Mouse (Mus musculus) myocyte (in vitro differentiated cells): ENCODE measurements around the gene Tmem175. TPM values are rescaled to one million over a fixed set of nuclear protein-coding genes. Genes with fewer than 3 reads are reported as not detected.

Source experiments
- H3K27me3 ChIP-seq: one replicate; pipeline ENCODE4 v1.6.1; 2011; ENCODE audit not compliant: control insufficient read depth, insufficient read depth, insufficient read length
- H3K36me3 ChIP-seq: one replicate; pipeline ENCODE4 v1.6.1; 2011; ENCODE audit not compliant: control insufficient read depth, insufficient read depth
- H3K4me2 ChIP-seq: one replicate; pipeline ENCODE4 v1.6.1; 2011; ENCODE audit warnings: low read depth, control low read depth
- H3K4me3 ChIP-seq: one replicate; pipeline ENCODE4 v1.5.1; 2011; ENCODE audit warnings: mild to moderate bottlenecking, control low read depth, moderate library complexity
- H3K79me2 ChIP-seq: one replicate; pipeline ENCODE4 v1.6.1; 2011; ENCODE audit not compliant: control insufficient read depth, insufficient read depth
- H3ac ChIP-seq: one replicate; pipeline ENCODE4 v1.6.1; 2011; ENCODE audit not compliant: control insufficient read depth, insufficient read length
- CEBPB ChIP-seq: IDR thresholded peaks from 2 replicates; pipeline ENCODE4 v1.6.1; 2011; ENCODE audit warnings: mild to moderate bottlenecking, moderate library complexity; ENCODE audit not compliant: poor library complexity, insufficient read depth, severe bottlenecking
- E2F4 ChIP-seq: IDR thresholded peaks from one replicate; pipeline ENCODE4 v1.6.1; 2011; ENCODE audit warnings: mild to moderate bottlenecking, control low read depth, moderate library complexity; ENCODE audit not compliant: insufficient read depth
- MAX ChIP-seq: IDR thresholded peaks from one replicate; pipeline ENCODE4 v1.6.1; 2011; ENCODE audit warnings: low read depth, mild to moderate bottlenecking, control low read depth
- MYOD1 ChIP-seq, 3 experiments: IDR thresholded peaks; one replicate each; pipeline ENCODE4 v1.6.1; 2011; ENCODE audit warnings: control low read depth in 2 of 3, low read depth in 2 of 3, mild to moderate bottlenecking in 2 of 3, moderate library complexity in 1 of 3; ENCODE audit not compliant: insufficient read length in 2 of 3, control insufficient read depth in 1 of 3
- MYOG ChIP-seq, 3 experiments: IDR thresholded peaks; one replicate each; pipeline ENCODE4 v1.6.1; 2011; ENCODE audit warnings: control low read depth in 2 of 3, low read depth in 2 of 3, mild to moderate bottlenecking in 2 of 3; ENCODE audit not compliant: insufficient read length in 2 of 3, control insufficient read depth in 1 of 3, insufficient read depth in 1 of 3
- POLR2A ChIP-seq: IDR thresholded peaks from one replicate; pipeline ENCODE4 v1.6.1; 2011; ENCODE audit warnings: low read depth, mild to moderate bottlenecking, control low read depth, moderate library complexity; ENCODE audit not compliant: insufficient read length
- POLR2AphosphoS2 ChIP-seq: IDR thresholded peaks from one replicate; pipeline ENCODE4 v1.6.1; 2011; ENCODE audit warnings: low read depth, control low read depth; ENCODE audit not compliant: insufficient read length
- REST ChIP-seq: IDR thresholded peaks from one replicate; pipeline ENCODE4 v1.6.1; 2011; ENCODE audit warnings: mild to moderate bottlenecking, control low read depth, moderate library complexity; ENCODE audit not compliant: insufficient read depth, insufficient read length
- SRF ChIP-seq: IDR thresholded peaks from one replicate; pipeline ENCODE4 v1.6.1; 2011; ENCODE audit warnings: low read depth; ENCODE audit not compliant: control insufficient read depth, insufficient read length
- TCF12 ChIP-seq: IDR thresholded peaks from one replicate; pipeline ENCODE4 v1.6.1; 2011; ENCODE audit warnings: mild to moderate bottlenecking, control low read depth; ENCODE audit not compliant: poor library complexity, insufficient read depth, severe bottlenecking
- TCF3 ChIP-seq: IDR thresholded peaks from one replicate; pipeline ENCODE4 v1.6.1; 2011; ENCODE audit warnings: low read depth, control low read depth; ENCODE audit not compliant: insufficient read length
- USF1 ChIP-seq: IDR thresholded peaks from one replicate; pipeline ENCODE4 v1.6.1; 2011; ENCODE audit warnings: low read depth, mild to moderate bottlenecking, control low read depth, moderate library complexity
- polyA plus RNA-seq: library from polyadenylated mRNA; unstranded; fragments of >200 nt; fragmentation: generic; extraction: Trizol; gene quantifications from one replicate; pipeline ENCODE4 v1.2.1, GENCODE M21; 2012; ENCODE audit warnings: missing spikeins

Tmem175 gene
- polyA plus RNA-seq, 1 experiment = 15.1 TPM

GRCm38 (mm10) chr5:108667370-108667769 is 37.8 kb downstream of the Tmem175 start:
- no peak overlapping the region for H3ac ChIP-seq
- no peak overlapping the region for H3K4me2 ChIP-seq
- no peaks in the 10 kb centered on the region for H3K27me3 ChIP-seq
- H3K36me3 ChIP-seq = no peaks in the 10 kb centered on the region
- TF ChIP-seq CEBPB (no peak), USF1 (no peak), TCF12 (no peak), MYOG (IDR thresholded peaks at IDR 0.05; ENCODE audit: control insufficient read depth in 1 of 3, insufficient read depth in 1 of 3, insufficient read length in 2 of 3, low read depth in 2 of 3) (no peak), MYOD1 (IDR thresholded peaks at IDR 0.05; ENCODE audit: control insufficient read depth in 1 of 3, insufficient read length in 2 of 3, low read depth in 2 of 3) (no peak), REST (no peak), E2F4 (no peak), POLR2AphosphoS2 (no peak), SRF (no peak), TCF3 (no peak), POLR2A (no peak), MAX (no peak)
- H3K4me3 ChIP-seq = no peak overlapping the region
- no peaks in the 10 kb centered on the region for H3K79me2 ChIP-seq

DNA sequence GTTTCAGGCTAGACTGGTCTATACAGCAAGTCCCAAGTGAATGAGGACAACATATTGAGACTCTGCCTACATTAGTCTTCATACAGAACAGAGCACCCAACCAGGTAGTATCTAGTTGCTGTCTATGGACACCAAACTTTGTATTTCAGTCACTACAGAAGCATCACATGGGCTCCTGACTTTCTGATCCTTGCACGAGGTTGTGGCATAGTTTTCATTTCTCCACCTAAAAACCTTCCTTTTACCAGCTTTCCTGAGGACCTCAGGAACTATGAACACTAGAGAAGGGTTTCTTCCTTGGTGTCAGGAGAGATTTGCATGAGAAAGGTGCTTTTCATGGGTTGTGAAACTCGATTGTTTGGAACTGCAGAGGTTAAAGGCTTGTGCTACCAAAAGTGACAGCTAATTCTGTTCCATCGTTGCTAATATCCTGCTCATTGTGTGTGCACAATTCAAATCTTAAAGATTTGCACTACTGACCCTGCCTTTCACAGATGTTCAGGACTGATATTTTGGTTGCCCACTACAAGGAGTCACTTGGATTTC is 38.9 kb downstream of the Tmem175 start:
- H3K4me3 ChIP-seq = peak overlapping the region; percentile 39
- peak overlapping the region; percentile 18 for H3ac ChIP-seq
- H3K36me3 ChIP-seq = no peaks in the 10 kb centered on the region
- H3K79me2 ChIP-seq = no peaks in the 10 kb centered on the region
- H3K4me2 ChIP-seq = peak overlapping the region; percentile 93
- H3K27me3 ChIP-seq = no peaks in the 10 kb centered on the region
- TF ChIP-seq POLR2AphosphoS2 = no peak
- TF ChIP-seq E2F4 = no peak
- no peak for TF ChIP-seq SRF
- TF ChIP-seq CEBPB = no peak
- TF ChIP-seq USF1 = no peak
- no peak for TF ChIP-seq TCF3
- TF ChIP-seq REST = no peak
- TF ChIP-seq MYOD1 (IDR thresholded peaks at IDR 0.05; ENCODE audit: control insufficient read depth in 1 of 3, insufficient read length in 2 of 3, low read depth in 2 of 3) = no peak
- no peak for TF ChIP-seq MAX
- no peak for TF ChIP-seq TCF12
- TF ChIP-seq MYOG (IDR thresholded peaks at IDR 0.05; ENCODE audit: control insufficient read depth in 1 of 3, insufficient read depth in 1 of 3, insufficient read length in 2 of 3, low read depth in 2 of 3) = no peak
- no peak for TF ChIP-seq POLR2A

DNA sequence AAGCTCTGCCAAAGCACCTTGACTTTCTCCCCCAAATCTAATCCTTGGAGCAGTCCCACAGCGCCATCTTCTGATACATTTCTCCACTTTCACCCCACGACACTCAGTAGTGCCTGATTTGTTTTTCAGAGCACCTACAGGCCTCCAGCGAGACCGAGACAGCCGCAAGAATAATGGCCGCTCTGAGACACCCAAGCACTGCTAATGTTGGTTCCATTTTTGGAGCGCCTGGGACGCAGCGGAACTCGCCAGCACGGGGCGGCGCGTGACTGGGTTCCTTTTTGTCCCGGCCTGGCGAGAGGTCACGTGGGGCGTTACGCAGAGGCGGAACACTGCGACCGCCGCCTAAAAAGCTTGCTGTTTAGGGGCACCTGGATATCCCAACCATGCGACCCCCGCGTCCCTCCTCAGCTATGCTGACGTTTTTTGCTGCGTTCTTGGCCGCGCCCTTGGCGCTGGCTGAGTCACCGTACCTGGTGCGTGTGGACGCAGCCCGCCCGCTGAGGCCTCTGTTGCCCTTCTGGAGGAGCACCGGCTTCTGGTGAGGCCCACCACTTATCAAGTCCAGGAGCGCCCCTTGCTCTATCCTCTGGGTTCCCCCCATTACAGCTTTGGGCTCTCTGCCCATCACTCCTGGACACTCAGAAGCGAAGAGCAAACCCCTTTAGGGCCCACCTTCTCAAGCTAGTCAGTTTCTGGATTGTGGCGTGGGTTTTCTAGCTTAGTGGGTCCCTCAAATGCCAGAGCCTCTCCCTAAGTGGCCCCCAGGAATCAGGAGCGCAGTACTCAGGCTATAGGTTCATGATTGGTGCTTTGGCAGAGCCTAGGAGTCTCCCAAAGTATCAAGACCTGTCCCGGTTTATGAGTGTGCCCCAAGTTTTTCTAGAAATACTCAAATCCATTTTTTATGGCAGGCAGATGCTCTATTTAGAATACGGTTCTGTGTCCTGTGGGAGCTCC is 39.7 kb downstream of the Tmem175 start, which contains the start of gene Dgkq:
Gene Dgkq, minus strand, starts transcription at position 696 of the 960 bp plus-strand sequence.
- Histone ChIP-seq H3ac (peak within 1 kb of the TSS; percentile 18), H3K27me3 (no peaks in the 10 kb centered on the region), H3K4me2 (peak within 1 kb of the TSS; percentile 93), H3K36me3 (no peaks in the 10 kb centered on the region), H3K4me3 (peak within 1 kb of the TSS; percentile 39), H3K79me2 (no peaks in the 10 kb centered on the region)
- no peak for TF ChIP-seq SRF
- TF ChIP-seq MAX = no peak
- no peak for TF ChIP-seq TCF3
- TF ChIP-seq USF1 = peak; percentile 85
- TF ChIP-seq E2F4 = no peak
- TF ChIP-seq TCF12 = no peak
- peak; percentile 56 for TF ChIP-seq POLR2A
- no peak for TF ChIP-seq MYOG (IDR thresholded peaks at IDR 0.05; ENCODE audit: control insufficient read depth in 1 of 3, insufficient read depth in 1 of 3, insufficient read length in 2 of 3, low read depth in 2 of 3)
- no peak for TF ChIP-seq MYOD1 (IDR thresholded peaks at IDR 0.05; ENCODE audit: control insufficient read depth in 1 of 3, insufficient read length in 2 of 3, low read depth in 2 of 3)
- TF ChIP-seq REST = no peak
- no peak for TF ChIP-seq CEBPB
- peak; percentile 48 for TF ChIP-seq POLR2AphosphoS2

DNA sequence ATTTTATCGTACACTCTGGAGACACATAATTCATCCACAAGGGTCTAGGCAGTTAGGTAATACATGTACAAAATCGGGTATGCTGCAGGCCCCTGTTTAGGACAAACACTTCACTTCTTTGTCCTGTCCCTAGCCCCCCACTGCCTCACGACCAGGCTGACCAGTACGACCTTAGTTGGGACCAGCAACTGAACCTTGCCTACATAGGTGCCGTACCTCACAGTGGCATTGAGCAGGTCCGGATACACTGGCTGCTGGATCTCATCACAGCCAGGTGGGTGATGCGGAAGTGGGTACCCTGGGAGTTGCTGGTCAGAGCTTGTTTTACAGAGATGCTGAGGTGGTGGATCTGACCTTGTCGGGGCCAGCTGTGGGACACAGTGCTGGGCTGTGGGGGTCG is 40.4 kb downstream of the Tmem175 start:
- H3ac ChIP-seq = no peak overlapping the region
- no peaks in the 10 kb centered on the region for H3K27me3 ChIP-seq
- H3K79me2 ChIP-seq = no peaks in the 10 kb centered on the region
- H3K36me3 ChIP-seq = no peaks in the 10 kb centered on the region
- peak overlapping the region; percentile 39 for H3K4me3 ChIP-seq
- TF ChIP-seq USF1 (no peak), REST (no peak), POLR2A (no peak), POLR2AphosphoS2 (no peak), SRF (no peak), TCF3 (no peak), MAX (no peak), CEBPB (no peak), TCF12 (no peak), MYOD1 (IDR thresholded peaks at IDR 0.05; ENCODE audit: control insufficient read depth in 1 of 3, insufficient read length in 2 of 3, low read depth in 2 of 3) (no peak), MYOG (IDR thresholded peaks at IDR 0.05; ENCODE audit: control insufficient read depth in 1 of 3, insufficient read depth in 1 of 3, insufficient read length in 2 of 3, low read depth in 2 of 3) (no peak), E2F4 (no peak)
- no peak overlapping the region for H3K4me2 ChIP-seq
